Mouse (Mus musculus) megakaryocyte progenitor cell, adult 5-6 weeks (primary cell): ENCODE results near the gene Hax1. TPM values are rescaled to one million over a fixed set of nuclear protein-coding genes. Genes with fewer than 3 reads are reported as not detected.

Experiments used
- ATAC-seq: replicated peaks from 2 replicates; pipeline ENCODE4 v1.8.0; 2016; ENCODE audit warnings: mild to moderate bottlenecking, moderate TSS enrichment, inconsistent platforms; ENCODE audit not compliant: poor library complexity
- total RNA-seq, 2 experiments: library from RNA; stranded (forward) in 1 of 2; stranded (reverse) in 1 of 2; fragments of 157-497, 149-512 nt in 1 of 2; fragments of 200-1000 nt in 1 of 2; gene quantifications; 2 replicates each; pipeline versions ENCODE4 v1.2.3 to v1.2.4; 2015 to 2017

Gene Hax1
- total RNA-seq, 2 experiments from 2014 or later, result 92.1 to 177 TPM

- no peak for ATAC-seq
Measured at GRCm38 (mm10) chr3:89962751-89963220, 35.8 kb downstream of the Hax1 start.

GRCm38 (mm10) chr3:89962059-89962750 is 36.4 kb downstream of the Hax1 start:
- ATAC-seq, result no peak

GRCm38 (mm10) chr3:89961436-89961835 is 37.1 kb downstream of the Hax1 start:
- peak; percentile 12; the same call in 1 of the 2 replicates for ATAC-seq

GRCm38 (mm10) chr3:89960469-89960868 is 38.1 kb downstream of the Hax1 start:
- ATAC-seq, result peak; percentile 83

- ATAC-seq, result no peak
Measured at GRCm38 (mm10) chr3:89959435-89959834, 39.1 kb downstream of the Hax1 start.

GRCm38 (mm10) chr3:89957880-89958279 is 40.7 kb downstream of the Hax1 start:
- no peak for ATAC-seq

GRCm38 (mm10) chr3:89956177-89956971 is 42.2 kb downstream of the Hax1 start:
- no peak for ATAC-seq

GRCm38 (mm10) chr3:89953420-89953819 is 45.2 kb downstream of the Hax1 start:
- peak; percentile 92 for ATAC-seq

- no peak for ATAC-seq
Measured at GRCm38 (mm10) chr3:89948655-89949054, 49.9 kb downstream of the Hax1 start.

- ATAC-seq, result no peak
Measured at GRCm38 (mm10) chr3:89948021-89948420, 50.6 kb downstream of the Hax1 start.

Other genes starting within 250 kb of the Hax1 start
- 0.22 and 0.71 TPM in 2 replicates for gene Chrnb2, start 234.1 kb downstream of the Hax1 start, total RNA-seq (2015)
- 0.30 and 0.37 TPM in 2 replicates for gene Chrnb2, start 234.1 kb downstream of the Hax1 start, total RNA-seq (2017)
- 92.5 and 110 TPM in 2 replicates for gene Ube2q1, start 225.2 kb downstream of the Hax1 start, total RNA-seq (2015)
- gene Ube2q1, start 225.2 kb downstream of the Hax1 start, total RNA-seq (2017), result 98.1 and 128 TPM in 2 replicates
- 0.12 TPM in 1 of 2 replicates, not detected in the other for gene She, start 167.4 kb downstream of the Hax1 start, total RNA-seq (2015)
- gene She, start 167.4 kb downstream of the Hax1 start, total RNA-seq (2017), result not detected in 2 replicates
- 39.5 and 43.6 TPM in 2 replicates for gene Il6ra, start 85.6 kb downstream of the Hax1 start, total RNA-seq (2015)
- gene Il6ra, start 85.6 kb downstream of the Hax1 start, total RNA-seq (2017), result 12.5 and 15.5 TPM in 2 replicates
- 7.3 and 8.6 TPM in 2 replicates for gene Atp8b2, start 35.3 kb downstream of the Hax1 start, total RNA-seq (2015)
- 25.7 and 28.5 TPM in 2 replicates for gene Atp8b2, start 35.3 kb downstream of the Hax1 start, total RNA-seq (2017)
- 54.6 and 65.9 TPM in 2 replicates for gene 4933434E20Rik, start 52.9 kb upstream of the Hax1 start, total RNA-seq (2015)
- 36.0 and 42.3 TPM in 2 replicates for gene 4933434E20Rik, start 52.9 kb upstream of the Hax1 start, total RNA-seq (2017)
- gene Ubap2l, start 53.8 kb upstream of the Hax1 start, total RNA-seq (2015), result 187 and 189 TPM in 2 replicates
- gene Ubap2l, start 53.8 kb upstream of the Hax1 start, total RNA-seq (2017), result 94.2 and 145 TPM in 2 replicates
- 515 and 516 TPM in 2 replicates for gene Tpm3, start 73.9 kb upstream of the Hax1 start, total RNA-seq (2015)
- 880 and 886 TPM in 2 replicates for gene Tpm3, start 73.9 kb upstream of the Hax1 start, total RNA-seq (2017)
- gene Nup210l, start 105.4 kb upstream of the Hax1 start, total RNA-seq (2015), result 0.90 and 0.99 TPM in 2 replicates
- gene Nup210l, start 105.4 kb upstream of the Hax1 start, total RNA-seq (2017), result 0.47 and 0.71 TPM in 2 replicates
- gene Rps27, start 214.9 kb upstream of the Hax1 start, total RNA-seq (2015), result 3,216 and 3,430 TPM in 2 replicates
- 4,924 and 5,654 TPM in 2 replicates for gene Rps27, start 214.9 kb upstream of the Hax1 start, total RNA-seq (2017)
- 0.61 and 1.4 TPM in 2 replicates for gene Rab13, start 214.9 kb upstream of the Hax1 start, total RNA-seq (2015)
- gene Rab13, start 214.9 kb upstream of the Hax1 start, total RNA-seq (2017), result 1.2 and 1.6 TPM in 2 replicates
- gene Jtb, start 232.8 kb upstream of the Hax1 start, total RNA-seq (2015), result 91.6 and 102 TPM in 2 replicates
- gene Jtb, start 232.8 kb upstream of the Hax1 start, total RNA-seq (2017), result 43.1 and 48.6 TPM in 2 replicates
- gene Creb3l4, start 244.7 kb upstream of the Hax1 start, total RNA-seq (2015), result 0.39 TPM in 1 of 2 replicates, not detected in the other
- not detected in 2 replicates for gene Creb3l4, start 244.7 kb upstream of the Hax1 start, total RNA-seq (2017)
- gene Slc39a1, start 249.4 kb upstream of the Hax1 start, total RNA-seq (2015), result 15.6 and 19.5 TPM in 2 replicates
- gene Slc39a1, start 249.4 kb upstream of the Hax1 start, total RNA-seq (2017), result 31.4 and 41.2 TPM in 2 replicates